Mouse (Mus musculus): ENCODE results near the gene Hs3st3b1. TPM values are rescaled to one million over a fixed set of nuclear protein-coding genes. Genes with fewer than 3 reads are reported as not detected.

The Hs3st3b1 gene
- polyA plus RNA-seq, 1 experiment from 2014 or later: 17.0 TPM

- CTCF ChIA-PET: interaction anchor here (1.0 kb wide), 1 partner anchor 32 kb away, joined by 3 read pairs; no protein-coding TSS in a partner anchor
- no peak for DNase-seq (ENCODE audit: low read depth, low spot score)
- POLR2A ChIA-PET: no interaction called here
- in situ Hi-C loops (cut with MboI; ENCODE audit: low pct_unique_long_range_greater_than_20kb): loop anchor here (10.0 kb wide), 1 partner anchor 791 kb away; no protein-coding TSS in a partner anchor
- no peak for ATAC-seq
- no peaks in the 10 kb centered on the region for H3K27me3 ChIP-seq
- TF ChIP-seq CTCF (IDR thresholded peaks at IDR 0.05): no peak
These were observed 1.3 kb upstream of the Hs3st3b1 start for GRCm38 (mm10) chr11:63923386-63923785.

- no peak for TF ChIP-seq CTCF (IDR thresholded peaks at IDR 0.05)
- CTCF ChIA-PET: interaction anchor here (0.9 kb wide), 1 partner anchor 511 kb away, joined by 3 read pairs; no protein-coding TSS in a partner anchor
- in situ Hi-C loops (cut with MboI; ENCODE audit: low pct_unique_long_range_greater_than_20kb): loop anchor here (10.0 kb wide), 1 partner anchor 794 kb away; no protein-coding TSS in a partner anchor
- ATAC-seq: peak; percentile 11
- no peak for DNase-seq (ENCODE audit: low read depth, low spot score)
- H3K27me3 ChIP-seq: no peaks in the 10 kb centered on the region
- POLR2A ChIA-PET: interaction anchor here (0.8 to 1.3 kb wide), 5 partner anchors 31 to 524 kb away, joined by 3 to 4 read pairs (median 3); partner anchors contain the start of gene Hs3st3a1
These were observed 792 bp downstream of the Hs3st3b1 start for GRCm38 (mm10) chr11:63921044-63921951.

DNA sequence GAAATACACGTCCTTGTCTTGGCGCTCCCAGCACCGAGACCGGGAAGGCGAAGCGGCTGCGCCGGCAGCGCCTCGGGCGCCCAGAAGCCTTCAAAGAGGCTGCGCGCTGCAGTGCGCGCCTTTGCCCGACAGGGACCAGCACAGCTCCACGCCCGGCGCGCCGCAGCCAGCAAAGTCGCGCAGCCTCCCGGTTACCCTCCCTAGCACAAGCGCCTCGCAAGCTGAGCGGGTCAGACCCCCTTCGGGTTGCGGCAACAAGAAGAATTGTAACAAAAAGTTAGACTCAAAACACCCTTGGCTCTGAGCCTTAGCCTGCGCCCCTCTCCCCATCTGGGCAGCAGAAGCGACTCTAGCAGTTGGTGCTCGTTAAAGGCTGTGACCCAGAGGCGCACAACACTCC, 1.6 kb downstream of the Hs3st3b1 start:
- no peak for TF ChIP-seq CTCF (IDR thresholded peaks at IDR 0.05)
- DNase-seq (ENCODE audit: low read depth, low spot score) (no peak), ATAC-seq (peak; percentile 51)
- POLR2A ChIA-PET: interaction anchor here (1.3 kb wide), 1 partner anchor 515 kb away, joined by 3 read pairs; the partner anchor contains the start of gene Hs3st3a1
- in situ Hi-C loops (cut with MboI; ENCODE audit: low pct_unique_long_range_greater_than_20kb): loop anchor here (10.0 kb wide), 1 partner anchor 794 kb away; no protein-coding TSS in a partner anchor
- H3K27me3 ChIP-seq: no peaks in the 10 kb centered on the region
- CTCF ChIA-PET: no interaction called here

DNA sequence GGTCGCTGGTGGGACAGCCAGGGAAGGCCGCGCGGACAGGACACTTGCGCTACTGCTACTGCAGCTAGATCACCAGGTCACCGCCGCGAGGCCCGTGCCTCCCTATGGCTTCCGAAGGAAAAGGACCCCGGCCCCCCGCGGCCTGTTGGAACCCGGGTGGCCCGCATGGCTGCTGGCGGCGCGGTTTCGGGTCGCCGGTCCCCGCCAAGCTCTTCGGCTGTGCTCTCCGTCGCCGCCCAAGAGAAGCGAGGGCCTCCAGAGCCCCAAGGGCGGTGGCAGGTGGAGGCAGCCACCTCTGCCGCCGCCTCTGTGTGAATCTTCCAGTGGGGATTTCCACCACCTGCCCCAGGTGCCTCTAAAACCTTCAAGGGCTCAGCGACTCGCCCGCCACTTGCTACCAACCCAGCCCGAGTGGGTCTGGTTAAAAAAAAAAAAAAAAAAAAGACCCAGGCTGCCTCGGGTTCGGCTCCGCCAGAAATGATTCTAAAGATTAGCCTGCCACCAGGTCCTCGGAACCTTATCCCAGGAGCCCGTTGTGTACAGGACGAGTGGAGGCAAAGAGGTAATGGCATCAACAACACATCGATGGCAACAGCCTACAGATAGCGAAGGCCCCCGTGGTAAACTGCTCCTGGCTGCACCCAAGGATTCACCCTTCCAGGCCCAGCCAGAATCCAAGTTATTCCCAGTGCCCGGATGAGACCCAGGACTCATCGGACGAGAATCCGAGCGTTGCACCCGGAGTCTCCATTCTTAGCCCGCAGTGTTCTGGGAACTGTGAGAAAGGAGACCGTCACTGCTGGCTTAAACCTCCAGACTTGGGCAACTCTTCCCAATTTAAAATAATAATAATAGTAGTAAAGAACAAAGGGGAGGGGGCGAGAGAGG, 2.6 kb downstream of the Hs3st3b1 start:
- no peak for TF ChIP-seq CTCF (IDR thresholded peaks at IDR 0.05)
- no peak for DNase-seq (ENCODE audit: low read depth, low spot score)
- ATAC-seq: no peak
- in situ Hi-C loops (cut with MboI; ENCODE audit: low pct_unique_long_range_greater_than_20kb): loop anchor here (5.0 to 10.0 kb wide), 2 partner anchors 513 to 795 kb away; no protein-coding TSS in a partner anchor
- ChIA-PET POLR2A (interaction anchor here (0.6 kb wide), 1 partner anchor 524 kb away, joined by 3 read pairs; no protein-coding TSS in a partner anchor), CTCF (no interaction called here)
- H3K27me3 ChIP-seq: no peaks in the 10 kb centered on the region

DNA sequence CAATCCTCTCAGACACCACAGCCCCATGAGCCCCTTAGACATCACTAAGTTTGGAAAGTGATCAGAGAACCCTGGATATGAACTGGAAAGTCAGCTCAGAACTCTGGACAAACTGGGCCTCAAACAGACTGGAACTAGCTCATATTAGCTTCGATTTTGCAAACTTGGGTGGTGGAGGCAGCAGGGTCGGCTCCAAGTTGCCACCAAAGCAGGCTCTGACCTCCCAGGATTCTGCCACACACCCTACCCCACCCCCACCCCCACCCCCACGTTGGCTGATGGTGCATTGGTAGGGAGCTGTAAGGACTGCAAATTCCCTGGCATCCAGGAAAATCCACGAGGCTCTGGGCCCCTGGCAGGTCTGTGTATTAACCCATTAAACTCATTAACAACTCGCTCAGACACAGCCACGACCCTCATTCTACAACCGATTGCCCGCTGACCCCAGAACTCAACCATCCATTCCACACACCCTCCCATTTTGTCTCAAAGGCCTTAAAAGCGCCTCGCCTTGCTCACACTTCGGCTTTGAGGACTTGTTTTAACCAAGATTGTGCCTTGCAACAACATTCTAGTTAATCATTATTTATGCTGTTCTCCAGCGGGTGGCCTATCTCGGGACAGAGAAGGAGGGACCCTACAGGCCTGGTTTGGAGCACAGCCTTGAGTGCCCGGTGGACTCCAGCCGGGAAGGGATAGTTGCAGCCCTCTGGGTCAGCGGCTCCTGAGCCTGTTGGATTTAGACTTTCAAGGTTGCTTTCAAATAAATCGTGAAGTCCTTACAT, 3.6 kb downstream of the Hs3st3b1 start:
- TF ChIP-seq CTCF (IDR thresholded peaks at IDR 0.05): no peak
- no peak for ATAC-seq
- POLR2A ChIA-PET: interaction anchor here (0.6 kb wide), 1 partner anchor 524 kb away, joined by 3 read pairs; no protein-coding TSS in a partner anchor
- H3K27me3 ChIP-seq: no peaks in the 10 kb centered on the region
- in situ Hi-C loops (cut with MboI; ENCODE audit: low pct_unique_long_range_greater_than_20kb): loop anchor here (5.0 kb wide), 1 partner anchor 514 kb away; no protein-coding TSS in a partner anchor
- CTCF ChIA-PET: no interaction called here
- no peak for DNase-seq (ENCODE audit: low read depth, low spot score)

- H3K27me3 ChIP-seq: no peaks in the 10 kb centered on the region
- ATAC-seq (no peak), DNase-seq (ENCODE audit: low read depth, low spot score) (no peak)
- TF ChIP-seq CTCF (IDR thresholded peaks at IDR 0.05): no peak
- POLR2A ChIA-PET: no interaction called here
- in situ Hi-C loops (cut with MboI; ENCODE audit: low pct_unique_long_range_greater_than_20kb): loop anchor here (5.0 kb wide), 1 partner anchor 515 kb away; no protein-coding TSS in a partner anchor
- CTCF ChIA-PET: no interaction called here
These were observed 4.5 kb downstream of the Hs3st3b1 start for GRCm38 (mm10) chr11:63917561-63917960.

GRCm38 (mm10) chr11:63914388-63914787, 7.7 kb downstream of the Hs3st3b1 start:
- POLR2A ChIA-PET: interaction anchor here (0.6 kb wide), 1 partner anchor 37 kb away, joined by 3 read pairs; no protein-coding TSS in a partner anchor

GRCm38 (mm10) chr11:63913936-63914335, 8.2 kb downstream of the Hs3st3b1 start:
- DNase-seq (ENCODE audit: low read depth, low spot score): no peak
- TF ChIP-seq CTCF (IDR thresholded peaks at IDR 0.05): no peak
- H3K27me3 ChIP-seq: no peaks in the 10 kb centered on the region
- CTCF ChIA-PET: no interaction called here
- in situ Hi-C loops (cut with MboI; ENCODE audit: low pct_unique_long_range_greater_than_20kb): no loop called here
- POLR2A ChIA-PET: no interaction called here
- no peak for ATAC-seq

More at GRCm38 (mm10) chr11:63914388-63914787, 7.7 kb downstream of the Hs3st3b1 start:
- DNase-seq (ENCODE audit: low read depth, low spot score) (no peak), ATAC-seq (no peak)
- CTCF ChIA-PET: no interaction called here
- no peaks in the 10 kb centered on the region for H3K27me3 ChIP-seq
- TF ChIP-seq CTCF (IDR thresholded peaks at IDR 0.05): no peak
- in situ Hi-C loops (cut with MboI; ENCODE audit: low pct_unique_long_range_greater_than_20kb): no loop called here

DNA sequence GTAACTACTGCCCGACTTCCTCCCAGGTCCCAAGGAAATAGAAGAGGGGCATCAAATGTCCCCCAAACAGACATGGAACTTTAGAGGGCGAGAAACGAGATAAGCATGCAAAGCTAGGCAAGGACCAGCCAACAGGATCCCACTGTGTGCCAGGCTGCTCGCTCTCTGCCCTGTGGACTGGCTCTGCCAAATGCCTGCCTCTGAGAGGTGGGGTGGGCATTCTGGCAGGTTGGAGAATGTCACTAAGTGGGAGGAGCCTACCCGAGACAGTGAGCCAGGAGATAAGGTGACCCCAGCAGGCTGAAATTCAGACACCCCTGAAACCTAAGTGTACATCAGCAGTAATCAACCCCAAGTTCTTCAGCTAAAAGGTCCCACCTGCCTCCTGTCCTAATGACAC, 11.1 kb downstream of the Hs3st3b1 start:
- no peak for TF ChIP-seq CTCF (IDR thresholded peaks at IDR 0.05)
- POLR2A ChIA-PET: no interaction called here
- H3K27me3 ChIP-seq: no peaks in the 10 kb centered on the region
- CTCF ChIA-PET: no interaction called here
- ATAC-seq (no peak), DNase-seq (ENCODE audit: low read depth, low spot score) (no peak)
- in situ Hi-C loops (cut with MboI; ENCODE audit: low pct_unique_long_range_greater_than_20kb): no loop called here
